25 mouse cellular contexts compared by ENCODE assay signal in genomic region chr1:33922975-33923374, GRCm38 (mm10). TPM values are rescaled to one million over a fixed set of nuclear protein-coding genes. Genes with fewer than 3 reads are reported as not detected.
"Had no signal": no experiment of that assay in that cellular context is flagged by ENCODE, and none has a peak within 500 bp of the region (broad histone marks: within the 10 kb centered on the region; RNA-seq: fewer than 3 reads in every experiment).

No protein-coding gene starts in this region.

- H3K27ac ChIP-seq: gastrocnemius, adult 2 months; heart, adult 2 months; heart, embryonic 13.5 days; heart, embryonic 15.5 days; hindbrain, embryonic 10.5 days; hindbrain, embryonic 12.5 days; hindbrain, embryonic 14.5 days; intestine, embryonic 15.5 days; layer of hippocampus, adult 2 months; left cerebral cortex, adult 2 months; limb, embryonic 13.5 days; limb, embryonic 15.5 days; liver, embryonic 12.5 days; liver, embryonic 14.5 days had no signal

- H3K9me3 ChIP-seq: heart, embryonic 13.5 days; heart, embryonic 15.5 days; hindbrain, embryonic 10.5 days; hindbrain, embryonic 12.5 days; intestine, embryonic 15.5 days; limb, embryonic 13.5 days; limb, embryonic 15.5 days; liver, embryonic 12.5 days had no signal

- H3K27me3 ChIP-seq: heart, embryonic 13.5 days; heart, embryonic 15.5 days; hindbrain, embryonic 12.5 days; intestine, embryonic 15.5 days; limb, embryonic 13.5 days; limb, embryonic 15.5 days; liver, embryonic 12.5 days had no signal

- H3K9ac ChIP-seq: heart, embryonic 13.5 days; heart, embryonic 15.5 days; hindbrain, embryonic 12.5 days; hindbrain, embryonic 14.5 days; intestine, embryonic 15.5 days; limb, embryonic 13.5 days; limb, embryonic 15.5 days; liver, embryonic 12.5 days; liver, embryonic 14.5 days had no signal

- DNase-seq: gastrocnemius, adult 2 months; gastrocnemius, postnatal 10 days; gastrocnemius, postnatal 25 days; heart, adult 2 months; heart, postnatal 4 days; kidney, adult 8-10 months; kidney, postnatal 10 days; kidney, postnatal 4 days had no signal

- ATAC-seq: hindbrain, embryonic 16.5 days; inflammation-experienced regulatory T-cells, adult 6 months; intestine, embryonic 15.5 days; intestine, postnatal 0 days; liver, embryonic 12.5 days had no signal

- H3K4me1 ChIP-seq: heart, embryonic 13.5 days; heart, embryonic 15.5 days; hindbrain, embryonic 10.5 days; hindbrain, embryonic 12.5 days; intestine, embryonic 15.5 days; limb, embryonic 13.5 days; limb, embryonic 15.5 days; liver, embryonic 12.5 days had no signal

- H3K4me3 ChIP-seq: gastrocnemius, adult 2 months; heart, adult 2 months; heart, embryonic 13.5 days; heart, embryonic 15.5 days; hindbrain, embryonic 10.5 days; hindbrain, embryonic 12.5 days; intestine, embryonic 15.5 days; layer of hippocampus, adult 2 months; left cerebral cortex, adult 2 months; limb, embryonic 13.5 days; limb, embryonic 15.5 days; liver, embryonic 12.5 days had no signal

- H3K4me2 ChIP-seq: heart, embryonic 11.5 days; heart, embryonic 13.5 days; heart, embryonic 15.5 days; hindbrain, embryonic 12.5 days; hindbrain, embryonic 14.5 days; intestine, embryonic 15.5 days; limb, embryonic 13.5 days; limb, embryonic 15.5 days; liver, embryonic 12.5 days had no signal

- H3K36me3 ChIP-seq: heart, embryonic 13.5 days; heart, embryonic 15.5 days; hindbrain, embryonic 10.5 days; hindbrain, embryonic 12.5 days; intestine, embryonic 15.5 days; limb, embryonic 13.5 days; limb, embryonic 15.5 days; liver, embryonic 12.5 days had no signal

RNA-seq across cellular contexts. Expression of gene Bend6, which starts 15.4 kb away (rescaled TPM):
- total RNA-seq: granulocyte monocyte progenitor cell, adult 5-6 weeks had no signal
